Mouse (Mus musculus): ENCODE results near the gene Ect2. TPM values are rescaled to one million over a fixed set of nuclear protein-coding genes. Genes with fewer than 3 reads are reported as not detected.

The Ect2 gene
- polyA plus RNA-seq, 1 experiment from 2014 or later, result 37.1 TPM

GRCm38 (mm10) chr3:27162410-27162804 is 8.7 kb upstream of the Ect2 start:
- WGBS (ENCODE audit: insufficient replicate concordance), result 45% methylated on average over 2 of the region's 2 CpGs
- Histone ChIP-seq H3K4me3 (ENCODE audit: low read depth, low read length) (no peak overlapping the region), H3K36me3 (ENCODE audit: control insufficient read depth, insufficient read depth) (no peaks in the 10 kb centered on the region), H3K27ac (ENCODE audit: low read length) (no peak overlapping the region), H3K4me1 (ENCODE audit: control insufficient read depth, low read depth, low read length) (no peaks in the 10 kb centered on the region), H3K9me3 (replicated peaks; ENCODE audit: control insufficient read depth, low read length) (no peaks in the 10 kb centered on the region), H3K4me2 (ENCODE audit: low read depth, low read length) (no peak overlapping the region), H3K27me3 (ENCODE audit: control insufficient read depth, insufficient read depth, low read depth, low read length) (no peaks in the 10 kb centered on the region), H3K9ac (ENCODE audit: low read depth, low read length) (no peak overlapping the region)
- ATAC-seq (ENCODE audit: low read depth), result no peak

DNA sequence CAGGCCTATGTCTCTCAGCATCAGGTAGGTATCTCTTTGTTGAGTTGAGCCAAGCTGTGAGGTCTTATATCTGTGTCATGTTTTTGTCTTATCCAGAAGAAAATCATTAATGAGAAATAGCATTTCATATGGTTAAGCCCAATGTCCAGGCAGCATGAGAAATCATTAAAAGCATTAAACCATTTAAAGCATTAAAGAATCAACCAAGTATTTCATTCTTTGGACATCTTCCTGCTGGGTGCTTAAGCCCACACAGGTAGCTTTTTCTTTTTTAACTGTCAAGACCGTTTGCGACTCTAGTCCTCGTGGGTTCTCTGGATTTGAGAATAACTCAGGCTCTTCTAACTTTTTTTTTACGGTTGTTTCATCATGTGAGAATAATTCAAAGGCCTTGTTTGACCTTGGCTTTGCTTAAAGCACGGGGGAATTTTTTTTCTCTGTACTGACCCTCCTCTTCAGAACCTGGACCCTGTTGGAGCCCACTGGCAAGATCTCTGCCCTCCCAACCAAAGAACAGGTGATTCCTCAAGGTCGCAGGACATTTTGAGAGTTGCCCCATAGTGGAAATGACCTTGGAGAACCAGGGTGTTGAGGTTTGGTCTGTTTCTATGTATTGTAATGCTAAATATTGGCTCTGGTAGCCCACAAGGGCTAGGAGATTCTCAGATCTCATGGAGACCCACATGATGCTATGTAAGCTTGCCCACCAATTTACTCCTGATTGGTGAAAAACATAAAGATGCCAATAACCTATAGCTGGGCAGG is 8.1 kb upstream of the Ect2 start:
- no peak overlapping the region for H3K4me2 ChIP-seq (ENCODE audit: low read depth, low read length)
- no peaks in the 10 kb centered on the region for H3K27me3 ChIP-seq (ENCODE audit: control insufficient read depth, insufficient read depth, low read depth, low read length)
- H3K36me3 ChIP-seq (ENCODE audit: control insufficient read depth, insufficient read depth), result no peaks in the 10 kb centered on the region
- no peak overlapping the region for H3K9ac ChIP-seq (ENCODE audit: low read depth, low read length)
- WGBS (ENCODE audit: insufficient replicate concordance), result 67% methylated on average over 6 of the region's 6 CpGs
- H3K4me1 ChIP-seq (ENCODE audit: control insufficient read depth, low read depth, low read length), result no peaks in the 10 kb centered on the region
- H3K27ac ChIP-seq (ENCODE audit: low read length), result no peak overlapping the region
- H3K9me3 ChIP-seq (replicated peaks; ENCODE audit: control insufficient read depth, low read length), result no peaks in the 10 kb centered on the region
- ATAC-seq (ENCODE audit: low read depth), result no peak
- H3K4me3 ChIP-seq (ENCODE audit: low read depth, low read length), result no peak overlapping the region

- H3K4me2 ChIP-seq (ENCODE audit: low read depth, low read length), result no peak overlapping the region
Observed at GRCm38 (mm10) chr3:27158910-27159309, 5.2 kb upstream of the Ect2 start.

GRCm38 (mm10) chr3:27156594-27156949 is 2.9 kb upstream of the Ect2 start:
- Histone ChIP-seq H3K4me1 (ENCODE audit: control insufficient read depth, low read depth, low read length) (peaks cover 21% of the 10 kb centered on the region), H3K27me3 (ENCODE audit: control insufficient read depth, insufficient read depth, low read depth, low read length) (no peaks in the 10 kb centered on the region), H3K4me3 (ENCODE audit: low read depth, low read length) (no peak overlapping the region), H3K27ac (ENCODE audit: low read length) (no peak overlapping the region), H3K36me3 (ENCODE audit: control insufficient read depth, insufficient read depth) (no peaks in the 10 kb centered on the region), H3K4me2 (ENCODE audit: low read depth, low read length) (no peak overlapping the region), H3K9ac (ENCODE audit: low read depth, low read length) (no peak overlapping the region), H3K9me3 (replicated peaks; ENCODE audit: control insufficient read depth, low read length) (no peaks in the 10 kb centered on the region)
- 53% methylated on average over 3 of the region's 3 CpGs for WGBS (ENCODE audit: insufficient replicate concordance)
- ATAC-seq (ENCODE audit: low read depth), result no peak

More at GRCm38 (mm10) chr3:27158910-27159309, 5.2 kb upstream of the Ect2 start:
- no peaks in the 10 kb centered on the region for H3K36me3 ChIP-seq (ENCODE audit: control insufficient read depth, insufficient read depth)
- no peaks in the 10 kb centered on the region for H3K27me3 ChIP-seq (ENCODE audit: control insufficient read depth, insufficient read depth, low read depth, low read length)
- H3K9me3 ChIP-seq (replicated peaks; ENCODE audit: control insufficient read depth, low read length), result no peaks in the 10 kb centered on the region
- H3K4me1 ChIP-seq (ENCODE audit: control insufficient read depth, low read depth, low read length), result peaks cover 13% of the 10 kb centered on the region
- no peak overlapping the region for H3K9ac ChIP-seq (ENCODE audit: low read depth, low read length)
- no peak for ATAC-seq (ENCODE audit: low read depth)
- H3K27ac ChIP-seq (ENCODE audit: low read length), result no peak overlapping the region
- no peak overlapping the region for H3K4me3 ChIP-seq (ENCODE audit: low read depth, low read length)
- WGBS (ENCODE audit: insufficient replicate concordance), result 40% methylated on average over 4 of the region's 4 CpGs

GRCm38 (mm10) chr3:27155856-27156593 is 2.3 kb upstream of the Ect2 start:
- 60% methylated on average over 9 of the region's 9 CpGs for WGBS (ENCODE audit: insufficient replicate concordance)
- no peaks in the 10 kb centered on the region for H3K9me3 ChIP-seq (replicated peaks; ENCODE audit: control insufficient read depth, low read length)
- no peaks in the 10 kb centered on the region for H3K27me3 ChIP-seq (ENCODE audit: control insufficient read depth, insufficient read depth, low read depth, low read length)
- no peak overlapping the region for H3K4me3 ChIP-seq (ENCODE audit: low read depth, low read length)
- H3K9ac ChIP-seq (ENCODE audit: low read depth, low read length), result no peak overlapping the region
- ATAC-seq (ENCODE audit: low read depth), result no peak
- no peak overlapping the region for H3K4me2 ChIP-seq (ENCODE audit: low read depth, low read length)
- H3K4me1 ChIP-seq (ENCODE audit: control insufficient read depth, low read depth, low read length), result peaks cover 26% of the 10 kb centered on the region
- H3K36me3 ChIP-seq (ENCODE audit: control insufficient read depth, insufficient read depth), result peaks cover 3% of the 10 kb centered on the region; the same call in 1 of the 2 replicates
- peak overlapping the region; percentile 86 for H3K27ac ChIP-seq (ENCODE audit: low read length)

GRCm38 (mm10) chr3:27155051-27155855 is 1.6 kb upstream of the Ect2 start:
- Histone ChIP-seq H3K27ac (ENCODE audit: low read length) (peak overlapping the region; percentile 86), H3K4me1 (ENCODE audit: control insufficient read depth, low read depth, low read length) (peaks cover 28% of the 10 kb centered on the region), H3K27me3 (ENCODE audit: control insufficient read depth, insufficient read depth, low read depth, low read length) (no peaks in the 10 kb centered on the region), H3K9ac (ENCODE audit: low read depth, low read length) (no peak overlapping the region), H3K9me3 (replicated peaks; ENCODE audit: control insufficient read depth, low read length) (no peaks in the 10 kb centered on the region), H3K4me2 (ENCODE audit: low read depth, low read length) (no peak overlapping the region), H3K36me3 (ENCODE audit: control insufficient read depth, insufficient read depth) (peaks cover 4% of the 10 kb centered on the region; the same call in 1 of the 2 replicates), H3K4me3 (ENCODE audit: low read depth, low read length) (no peak overlapping the region)
- ATAC-seq (ENCODE audit: low read depth), result no peak
- 33% methylated on average over 6 of the region's 6 CpGs for WGBS (ENCODE audit: insufficient replicate concordance)

DNA sequence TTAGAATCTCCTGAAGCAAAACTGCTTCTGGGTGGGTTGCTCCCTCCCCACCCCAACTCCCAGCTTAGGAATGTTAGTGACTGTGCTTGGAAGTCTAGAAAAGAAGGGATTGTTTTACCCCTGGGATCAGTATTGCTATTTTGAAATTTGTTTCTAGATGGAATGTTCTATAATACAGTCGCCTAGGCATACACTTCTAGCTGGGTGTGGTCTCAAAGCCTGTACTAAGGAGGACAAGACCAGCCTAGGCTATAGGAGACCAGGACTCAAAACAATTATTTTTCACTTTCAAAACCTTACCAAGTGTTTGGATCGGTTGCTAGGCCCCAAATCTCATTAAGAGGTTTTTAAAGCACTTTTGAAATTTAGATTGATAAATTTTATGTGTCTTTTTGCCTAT is 602 bp upstream of the Ect2 start:
- Histone ChIP-seq H3K4me1 (ENCODE audit: control insufficient read depth, low read depth, low read length) (peaks cover 28% of the 10 kb centered on the region), H3K9me3 (replicated peaks; ENCODE audit: control insufficient read depth, low read length) (no peaks in the 10 kb centered on the region), H3K27ac (ENCODE audit: low read length) (peak overlapping the region; percentile 86), H3K27me3 (ENCODE audit: control insufficient read depth, insufficient read depth, low read depth, low read length) (no peaks in the 10 kb centered on the region), H3K4me3 (ENCODE audit: low read depth, low read length) (peak overlapping the region; percentile 94), H3K4me2 (ENCODE audit: low read depth, low read length) (peak overlapping the region; percentile 65), H3K9ac (ENCODE audit: low read depth, low read length) (peak overlapping the region; percentile 61), H3K36me3 (ENCODE audit: control insufficient read depth, insufficient read depth) (peaks cover 13% of the 10 kb centered on the region; the same call in 1 of the 2 replicates)
- WGBS (ENCODE audit: insufficient replicate concordance), result 65% methylated on average over 2 of the region's 2 CpGs
- peak; percentile 42 for ATAC-seq (ENCODE audit: low read depth)

- WGBS (ENCODE audit: insufficient replicate concordance), result under 1% methylated on average over 29 of the region's 31 CpGs
Observed at GRCm38 (mm10) chr3:27153191-27153671, 447 bp downstream of the Ect2 start.

More at GRCm38 (mm10) chr3:27153191-27153671, 447 bp downstream of the Ect2 start:
- Histone ChIP-seq H3K4me2 (ENCODE audit: low read depth, low read length) (peak overlapping the region; percentile 65), H3K9me3 (replicated peaks; ENCODE audit: control insufficient read depth, low read length) (no peaks in the 10 kb centered on the region), H3K4me1 (ENCODE audit: control insufficient read depth, low read depth, low read length) (peaks cover 28% of the 10 kb centered on the region), H3K9ac (ENCODE audit: low read depth, low read length) (peak overlapping the region; percentile 94), H3K36me3 (ENCODE audit: control insufficient read depth, insufficient read depth) (peaks cover 18% of the 10 kb centered on the region), H3K27me3 (ENCODE audit: control insufficient read depth, insufficient read depth, low read depth, low read length) (no peaks in the 10 kb centered on the region), H3K4me3 (ENCODE audit: low read depth, low read length) (peak overlapping the region; percentile 94), H3K27ac (ENCODE audit: low read length) (peak overlapping the region; percentile 88)
- peak; percentile 20 for ATAC-seq (ENCODE audit: low read depth)

Measured in liver, embryonic 16.5 days (tissue).